Mouse (Mus musculus) heart, postnatal 0 days (tissue): ENCODE data around the gene Lpin3.

Experiments used
- CTCF ChIP-seq: IDR thresholded peaks from 2 replicates; pipeline ENCODE4 v1.5.1; 2016; ENCODE audit warnings: antibody characterized with exemption, control low read depth, low read depth
- EP300 ChIP-seq: IDR thresholded peaks from 2 replicates; pipeline ENCODE4 v1.6.1; 2016; ENCODE audit warnings: antibody characterized with exemption, low read depth

- TF ChIP-seq CTCF, result peak; percentile 46
- TF ChIP-seq EP300, result no peak
These were observed 62.0 kb downstream of the Lpin3 start for GRCm38 (mm10) chr2:160942443-160942842.
